Mouse (Mus musculus) hindbrain, embryonic 13.5 days (tissue): ENCODE measurements around the gene Fkbp4. TPM values are rescaled to one million over a fixed set of nuclear protein-coding genes. Genes with fewer than 3 reads are reported as not detected.
"Not testable (repeated sequence)": the region's sequence is repeated elsewhere in the genome, so short reads cannot be mapped to it uniquely, and the experiment has no call there.

ENCODE experiments used
- ATAC-seq: fragments of 200-750 bp; cut with Nextera tagmentation; 2 replicates; pipeline ENCODE4 v1.8.0; 2017; ENCODE audit warnings: moderate TSS enrichment; ENCODE audit not compliant: low FRiP score
- H3K27ac ChIP-seq: fragments of 300-500 bp; sonication (generic); 2 replicates; pipeline ENCODE4 v1.5.1; 2015; ENCODE audit warnings: inconsistent platforms, mild to moderate bottlenecking, moderate library complexity
- H3K27me3 ChIP-seq: fragments of 300-500 bp; sonication (generic); 2 replicates; pipeline ENCODE4 v1.6.1; 2015; ENCODE audit warnings: mild to moderate bottlenecking, inconsistent platforms
- H3K36me3 ChIP-seq: fragments of 300-500 bp; sonication (generic); 2 replicates; pipeline ENCODE4 v1.6.1; 2015; ENCODE audit warnings: mild to moderate bottlenecking, inconsistent platforms
- H3K4me1 ChIP-seq: fragments of 300-500 bp; sonication (generic); replicated peaks from 2 replicates; pipeline ENCODE4 v1.6.1; 2015; ENCODE audit warnings: inconsistent platforms
- H3K4me2 ChIP-seq: fragments of 300-500 bp; sonication (generic); 2 replicates; pipeline ENCODE4 v1.6.1; 2015; ENCODE audit warnings: inconsistent platforms, mild to moderate bottlenecking, moderate library complexity
- H3K4me3 ChIP-seq: fragments of 300-500 bp; sonication (generic); 2 replicates; pipeline ENCODE4 v1.5.1; 2015; ENCODE audit warnings: mild to moderate bottlenecking, inconsistent platforms
- H3K9ac ChIP-seq: fragments of 300-500 bp; sonication (generic); 2 replicates; pipeline ENCODE4 v1.6.1; 2015; ENCODE audit warnings: mild to moderate bottlenecking, inconsistent platforms
- H3K9me3 ChIP-seq: fragments of 300-500 bp; sonication (generic); 2 replicates; pipeline ENCODE4 v1.6.1; 2016; ENCODE audit warnings: inconsistent platforms
- WGBS: fragments of 180-500 bp; shearing (Covaris S2); methylation state at CpG from one replicate; pipeline ENCODE4 v1.1.7; 2015; 5-methylcytosine and 5-hydroxymethylcytosine counted together
- polyA plus RNA-seq: library from polyadenylated mRNA; unstranded; fragments of >200 nt; fragmentation: Nextera tagmentation; extraction: Ambion mirVana; gene quantifications from 2 replicates; pipeline ENCODE4 v1.2.1, GENCODE M21; 2015

The Fkbp4 gene
- polyA plus RNA-seq, 1 experiment from 2014 or later, result 371 TPM

GRCm38 (mm10) chr6:128410305-128410704 lies 28.2 kb downstream of the Fkbp4 start:
- peaks cover 87% of the 10 kb centered on the region for H3K36me3 ChIP-seq
- no peak overlapping the region for H3K4me2 ChIP-seq
- H3K4me1 ChIP-seq, result no peaks in the 10 kb centered on the region
- no peak overlapping the region for H3K27ac ChIP-seq
- H3K27me3 ChIP-seq, result no peaks in the 10 kb centered on the region
- ATAC-seq, result no peak
- no peaks in the 10 kb centered on the region for H3K9me3 ChIP-seq
- 96% methylated on average over 13 of the region's 13 CpGs for WGBS
- H3K9ac ChIP-seq, result no peak overlapping the region
- H3K4me3 ChIP-seq, result no peak overlapping the region

- ATAC-seq, result no peak
- H3K4me1 ChIP-seq, result no peaks in the 10 kb centered on the region
- H3K4me2 ChIP-seq, result no peak overlapping the region
- H3K27me3 ChIP-seq, result no peaks in the 10 kb centered on the region
- H3K9me3 ChIP-seq, result no peaks in the 10 kb centered on the region
- H3K4me3 ChIP-seq, result no peak overlapping the region
- WGBS, result 87% methylated on average over 7 of the region's 7 CpGs
- no peak overlapping the region for H3K27ac ChIP-seq
- H3K36me3 ChIP-seq, result peaks cover 77% of the 10 kb centered on the region
- H3K9ac ChIP-seq, result no peak overlapping the region
Measured at GRCm38 (mm10) chr6:128408544-128409125, 29.8 kb downstream of the Fkbp4 start.

- 66% methylated on average over 5 of the region's 5 CpGs for WGBS
- Histone ChIP-seq H3K4me3 (no peak overlapping the region), H3K36me3 (peaks cover 44% of the 10 kb centered on the region), H3K4me2 (no peak overlapping the region), H3K4me1 (peaks cover 18% of the 10 kb centered on the region), H3K27me3 (no peaks in the 10 kb centered on the region), H3K9me3 (no peaks in the 10 kb centered on the region), H3K27ac (no peak overlapping the region), H3K9ac (0 out of 2 replicates have a peak overlapping the region, but pooled peaks have one; percentile 25)
- no peak for ATAC-seq
Measured at GRCm38 (mm10) chr6:128404708-128405107, 33.8 kb downstream of the Fkbp4 start.

- WGBS, result 45% methylated on average over 20 of the region's 21 CpGs
- ATAC-seq, result peak; percentile 86
Measured at GRCm38 (mm10) chr6:128399421-128400185, 38.9 kb downstream of the Fkbp4 start.

GRCm38 (mm10) chr6:128398996-128399395 lies 39.5 kb downstream of the Fkbp4 start, which contains the start of gene Nrip2:
Nrip2 (plus strand) TSS chr6:128399296.
- Histone ChIP-seq H3K27ac (peak within 1 kb of the TSS; percentile 78), H3K9me3 (no peaks in the 10 kb centered on the region), H3K4me3 (peak within 1 kb of the TSS; percentile 20), H3K9ac (peak within 1 kb of the TSS; percentile 51), H3K27me3 (no peaks in the 10 kb centered on the region), H3K36me3 (no peaks in the 10 kb centered on the region), H3K4me2 (peak within 1 kb of the TSS; percentile 47), H3K4me1 (peaks cover 25% of the 10 kb centered on the region)
- ATAC-seq, result no peak
- 75% methylated on average over 3 of the region's 3 CpGs for WGBS

More at GRCm38 (mm10) chr6:128399421-128400185, 38.9 kb downstream of the Fkbp4 start:
- H3K36me3 ChIP-seq, result 0 out of 2 replicates have a peak, but pooled peaks cover 2% of the 10 kb centered on the region
- H3K4me1 ChIP-seq, result peaks cover 25% of the 10 kb centered on the region
- H3K9ac ChIP-seq, result peak overlapping the region; percentile 51
- H3K4me2 ChIP-seq, result peak overlapping the region; percentile 47
- H3K9me3 ChIP-seq, result no peaks in the 10 kb centered on the region
- no peaks in the 10 kb centered on the region for H3K27me3 ChIP-seq
- peak overlapping the region; percentile 20 for H3K4me3 ChIP-seq
- H3K27ac ChIP-seq, result peak overlapping the region; percentile 78

- Histone ChIP-seq H3K9ac (no peak overlapping the region), H3K4me3 (no peak overlapping the region), H3K27me3 (no peaks in the 10 kb centered on the region), H3K36me3 (no peaks in the 10 kb centered on the region), H3K27ac (no peak overlapping the region), H3K9me3 (no peaks in the 10 kb centered on the region), H3K4me1 (peaks cover 25% of the 10 kb centered on the region), H3K4me2 (no peak overlapping the region)
- WGBS, result 80% methylated on average over 7 of the region's 7 CpGs
- no peak for ATAC-seq
Measured at GRCm38 (mm10) chr6:128397574-128398261, 40.8 kb downstream of the Fkbp4 start.

GRCm38 (mm10) chr6:128390683-128391082 lies 47.8 kb downstream of the Fkbp4 start:
- Histone ChIP-seq H3K27ac (no peak overlapping the region), H3K27me3 (no peaks in the 10 kb centered on the region), H3K4me1 (no peaks in the 10 kb centered on the region), H3K9me3 (no peaks in the 10 kb centered on the region), H3K4me3 (no peak overlapping the region), H3K4me2 (no peak overlapping the region), H3K9ac (no peak overlapping the region), H3K36me3 (no peaks in the 10 kb centered on the region)
- ATAC-seq, result no peak
- 60% methylated on average over 1 of the region's 1 CpGs for WGBS

- 94% methylated on average over 1 of the region's 1 CpGs for WGBS
- no peak overlapping the region for H3K4me2 ChIP-seq
- no peak overlapping the region for H3K4me3 ChIP-seq
- H3K4me1 ChIP-seq, result no peaks in the 10 kb centered on the region
- no peak overlapping the region for H3K27ac ChIP-seq
- H3K27me3 ChIP-seq, result no peaks in the 10 kb centered on the region
- no peaks in the 10 kb centered on the region for H3K36me3 ChIP-seq
- ATAC-seq, result no peak
- no peaks in the 10 kb centered on the region for H3K9me3 ChIP-seq
- no peak overlapping the region for H3K9ac ChIP-seq
Measured at GRCm38 (mm10) chr6:128389185-128389584, 49.3 kb downstream of the Fkbp4 start.

GRCm38 (mm10) chr6:128385026-128385425 lies 53.5 kb downstream of the Fkbp4 start:
- Histone ChIP-seq H3K4me1 (no peaks in the 10 kb centered on the region), H3K4me2 (no peak overlapping the region)
- 79% methylated on average over 1 of the region's 1 CpGs for WGBS

GRCm38 (mm10) chr6:128383752-128384151 lies 54.7 kb downstream of the Fkbp4 start:
- no peak overlapping the region for H3K27ac ChIP-seq
- no peak overlapping the region for H3K4me3 ChIP-seq
- H3K4me2 ChIP-seq, result no peak overlapping the region
- WGBS, result 81% methylated on average over 7 of the region's 7 CpGs
- H3K9me3 ChIP-seq, result no peaks in the 10 kb centered on the region
- H3K4me1 ChIP-seq, result no peaks in the 10 kb centered on the region
- no peak overlapping the region for H3K9ac ChIP-seq
- no peaks in the 10 kb centered on the region for H3K27me3 ChIP-seq
- no peak for ATAC-seq
- no peaks in the 10 kb centered on the region for H3K36me3 ChIP-seq

More at GRCm38 (mm10) chr6:128385026-128385425, 53.5 kb downstream of the Fkbp4 start:
- H3K9ac ChIP-seq, result no peak overlapping the region
- H3K27ac ChIP-seq, result no peak overlapping the region
- no peaks in the 10 kb centered on the region for H3K36me3 ChIP-seq
- no peak for ATAC-seq
- no peak overlapping the region for H3K4me3 ChIP-seq
- H3K27me3 ChIP-seq, result no peaks in the 10 kb centered on the region
- no peaks in the 10 kb centered on the region for H3K9me3 ChIP-seq

- Histone ChIP-seq H3K4me1 (no peaks in the 10 kb centered on the region), H3K9ac (no peak overlapping the region), H3K4me3 (no peak overlapping the region), H3K27me3 (no peaks in the 10 kb centered on the region), H3K9me3 (no peaks in the 10 kb centered on the region), H3K36me3 (no peaks in the 10 kb centered on the region), H3K27ac (no peak overlapping the region), H3K4me2 (no peak overlapping the region)
- WGBS, result 81% methylated on average over 3 of the region's 3 CpGs
- ATAC-seq, result no peak
Measured at GRCm38 (mm10) chr6:128381254-128381653, 57.2 kb downstream of the Fkbp4 start.

- not testable (repeated sequence) for H3K9ac ChIP-seq, H3K27me3 ChIP-seq, H3K9me3 ChIP-seq, H3K4me3 ChIP-seq, H3K4me1 ChIP-seq, H3K4me2 ChIP-seq, ATAC-seq, H3K27ac ChIP-seq, H3K36me3 ChIP-seq
- 70% methylated on average over 1 of the region's 1 CpGs for WGBS
Measured at GRCm38 (mm10) chr6:128380594-128381167, 57.8 kb downstream of the Fkbp4 start.
